Mouse (Mus musculus): ENCODE results near the gene Zdhhc17. TPM values are rescaled to one million over a fixed set of nuclear protein-coding genes. Genes with fewer than 3 reads are reported as not detected.

Gene Zdhhc17
- polyA plus RNA-seq, 1 experiment, result 27.8 TPM

GRCm38 (mm10) chr10:110951112-110951511, 58.8 kb downstream of the Zdhhc17 start:
- no peaks in the 10 kb centered on the region for H3K4me1 ChIP-seq (ENCODE audit: control insufficient read depth, insufficient read depth, low read length)

GRCm38 (mm10) chr10:110947574-110947973, 62.4 kb downstream of the Zdhhc17 start:
- Histone ChIP-seq H3K4me3 (replicated peaks; ENCODE audit: extremely low read depth, low read depth, low read length) (no peak overlapping the region), H3K4me1 (ENCODE audit: control insufficient read depth, insufficient read depth, low read length) (no peaks in the 10 kb centered on the region)
- 84% methylated on average over 4 of the region's 4 CpGs for WGBS
- TF ChIP-seq CTCF (IDR thresholded peaks at IDR 0.05; ENCODE audit: insufficient read depth, low read length) (no peak), POLR2A (IDR thresholded peaks at IDR 0.05; ENCODE audit: borderline replicate concordance, extremely low read depth, low read depth, low read length) (no peak)
- no peak for DNase-seq

More at GRCm38 (mm10) chr10:110951112-110951511, 58.8 kb downstream of the Zdhhc17 start:
- H3K4me3 ChIP-seq (replicated peaks; ENCODE audit: extremely low read depth, low read depth, low read length), result no peak overlapping the region
- no peak for DNase-seq
- no peak for TF ChIP-seq CTCF (IDR thresholded peaks at IDR 0.05; ENCODE audit: insufficient read depth, low read length)
- TF ChIP-seq POLR2A (IDR thresholded peaks at IDR 0.05; ENCODE audit: borderline replicate concordance, extremely low read depth, low read depth, low read length), result no peak
- WGBS, result 84% methylated on average over 1 of the region's 1 CpGs

- TF ChIP-seq POLR2A (IDR thresholded peaks at IDR 0.05; ENCODE audit: borderline replicate concordance, extremely low read depth, low read depth, low read length), result no peak
- TF ChIP-seq CTCF (IDR thresholded peaks at IDR 0.05; ENCODE audit: insufficient read depth, low read length), result no peak
- 73% methylated on average over 12 of the region's 12 CpGs for WGBS
- no peak overlapping the region for H3K4me3 ChIP-seq (replicated peaks; ENCODE audit: extremely low read depth, low read depth, low read length)
Measured at GRCm38 (mm10) chr10:110945966-110946365, 64.0 kb downstream of the Zdhhc17 start.

GRCm38 (mm10) chr10:110944175-110944574, 65.8 kb downstream of the Zdhhc17 start:
- Histone ChIP-seq H3K4me1 (ENCODE audit: control insufficient read depth, insufficient read depth, low read length) (no peaks in the 10 kb centered on the region), H3K4me3 (replicated peaks; ENCODE audit: extremely low read depth, low read depth, low read length) (no peak overlapping the region)
- 87% methylated on average over 11 of the region's 11 CpGs for WGBS
- DNase-seq, result no peak
- no peak for TF ChIP-seq POLR2A (IDR thresholded peaks at IDR 0.05; ENCODE audit: borderline replicate concordance, extremely low read depth, low read depth, low read length)

More at GRCm38 (mm10) chr10:110945966-110946365, 64.0 kb downstream of the Zdhhc17 start:
- DNase-seq, result no peak
- H3K4me1 ChIP-seq (ENCODE audit: control insufficient read depth, insufficient read depth, low read length), result no peaks in the 10 kb centered on the region

GRCm38 (mm10) chr10:110942806-110943205, 67.1 kb downstream of the Zdhhc17 start:
- 83% methylated on average over 9 of the region's 9 CpGs for WGBS
- no peak for TF ChIP-seq POLR2A (IDR thresholded peaks at IDR 0.05; ENCODE audit: borderline replicate concordance, extremely low read depth, low read depth, low read length)
- TF ChIP-seq CTCF (IDR thresholded peaks at IDR 0.05; ENCODE audit: insufficient read depth, low read length), result no peak
- Histone ChIP-seq H3K4me1 (ENCODE audit: control insufficient read depth, insufficient read depth, low read length) (no peaks in the 10 kb centered on the region), H3K4me3 (replicated peaks; ENCODE audit: extremely low read depth, low read depth, low read length) (no peak overlapping the region)
- DNase-seq, result no peak

- TF ChIP-seq POLR2A (IDR thresholded peaks at IDR 0.05; ENCODE audit: borderline replicate concordance, extremely low read depth, low read depth, low read length), result no peak
- TF ChIP-seq CTCF (IDR thresholded peaks at IDR 0.05; ENCODE audit: insufficient read depth, low read length), result no peak
Measured at GRCm38 (mm10) chr10:110941968-110942367, 68.0 kb downstream of the Zdhhc17 start.

GRCm38 (mm10) chr10:110940740-110941398, 69.1 kb downstream of the Zdhhc17 start:
- no peak overlapping the region for H3K4me3 ChIP-seq (replicated peaks; ENCODE audit: extremely low read depth, low read depth, low read length)
- DNase-seq, result no peak
- TF ChIP-seq CTCF (IDR thresholded peaks at IDR 0.05; ENCODE audit: insufficient read depth, low read length), result no peak
- no peak for TF ChIP-seq POLR2A (IDR thresholded peaks at IDR 0.05; ENCODE audit: borderline replicate concordance, extremely low read depth, low read depth, low read length)
- H3K4me1 ChIP-seq (ENCODE audit: control insufficient read depth, insufficient read depth, low read length), result no peaks in the 10 kb centered on the region
- 82% methylated on average over 13 of the region's 13 CpGs for WGBS

More at GRCm38 (mm10) chr10:110941968-110942367, 68.0 kb downstream of the Zdhhc17 start:
- no peak for DNase-seq
- WGBS, result 91% methylated on average over 11 of the region's 11 CpGs
- Histone ChIP-seq H3K4me3 (replicated peaks; ENCODE audit: extremely low read depth, low read depth, low read length) (no peak overlapping the region), H3K4me1 (ENCODE audit: control insufficient read depth, insufficient read depth, low read length) (no peaks in the 10 kb centered on the region)

GRCm38 (mm10) chr10:110939717-110940116, 70.2 kb downstream of the Zdhhc17 start:
- no peak for TF ChIP-seq CTCF (IDR thresholded peaks at IDR 0.05; ENCODE audit: insufficient read depth, low read length)
- 63% methylated on average over 4 of the region's 4 CpGs for WGBS
- H3K4me1 ChIP-seq (ENCODE audit: control insufficient read depth, insufficient read depth, low read length), result no peaks in the 10 kb centered on the region
- DNase-seq, result no peak
- H3K4me3 ChIP-seq (replicated peaks; ENCODE audit: extremely low read depth, low read depth, low read length), result no peak overlapping the region

GRCm38 (mm10) chr10:110938841-110939549, 70.9 kb downstream of the Zdhhc17 start:
- TF ChIP-seq POLR2A (IDR thresholded peaks at IDR 0.05; ENCODE audit: borderline replicate concordance, extremely low read depth, low read depth, low read length) (no peak), CTCF (IDR thresholded peaks at IDR 0.05; ENCODE audit: insufficient read depth, low read length) (no peak)
- Histone ChIP-seq H3K4me1 (ENCODE audit: control insufficient read depth, insufficient read depth, low read length) (no peaks in the 10 kb centered on the region), H3K4me3 (replicated peaks; ENCODE audit: extremely low read depth, low read depth, low read length) (no peak overlapping the region)
- no peak for DNase-seq
- WGBS, result 70% methylated on average over 19 of the region's 19 CpGs

- no peak for TF ChIP-seq POLR2A (IDR thresholded peaks at IDR 0.05; ENCODE audit: borderline replicate concordance, extremely low read depth, low read depth, low read length)
- TF ChIP-seq CTCF (IDR thresholded peaks at IDR 0.05; ENCODE audit: insufficient read depth, low read length), result no peak
- WGBS, result 81% methylated on average over 7 of the region's 7 CpGs
- DNase-seq, result no peak
- no peaks in the 10 kb centered on the region for H3K4me1 ChIP-seq (ENCODE audit: control insufficient read depth, insufficient read depth, low read length)
- H3K4me3 ChIP-seq (replicated peaks; ENCODE audit: extremely low read depth, low read depth, low read length), result no peak overlapping the region
Measured at GRCm38 (mm10) chr10:110938361-110938760, 71.6 kb downstream of the Zdhhc17 start.

Measured in lung, adult 2 months (tissue).